Comparison of ENCODE assay signal across 25 mouse cellular contexts in the genomic region with DNA sequence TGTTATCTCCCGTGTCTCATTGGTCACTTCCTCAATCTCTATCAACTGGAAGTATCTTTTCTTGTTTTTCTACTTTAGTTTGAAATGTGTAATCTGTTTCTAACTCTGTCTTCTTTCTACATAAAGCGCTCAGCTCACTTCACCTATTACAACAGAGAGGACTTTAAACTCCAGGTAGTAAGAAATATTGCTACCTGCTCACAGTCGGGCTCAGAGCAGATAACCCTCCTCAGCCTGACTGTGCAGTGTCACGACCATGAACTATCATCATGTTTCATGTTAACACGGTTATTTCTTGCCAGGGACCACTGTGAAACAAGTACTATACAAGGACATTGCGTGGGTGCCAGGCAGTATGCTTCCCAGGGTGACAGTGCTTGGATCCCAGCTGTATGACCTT. TPM values are rescaled to one million over a fixed set of nuclear protein-coding genes. Genes with fewer than 3 reads are reported as not detected.
A peak's percentile ranks its signal among the peaks of the same experiment; 100 is the strongest.
DNase-seq lines count a peak whose midpoint lies in the region; ATAC-seq and TF ChIP-seq lines count a peak whose summit lies in the region.
"Had no signal": no experiment of that assay in that cellular context is flagged by ENCODE, and none has a peak within 500 bp of the region (broad histone marks: within the 10 kb centered on the region; RNA-seq: fewer than 3 reads in every experiment).

No protein-coding gene starts in this region.

- WGBS in intestine, embryonic 15.5 days: 68% methylated on average over 6 of the region's 6 CpGs
- WGBS in intestine, postnatal 0 days: 44% methylated on average over 6 of the region's 6 CpGs

- H3K27ac ChIP-seq in intestine, embryonic 15.5 days: no peak overlapping the region
- no peak overlapping the region for H3K27ac ChIP-seq in intestine, postnatal 0 days (ENCODE audit: low read depth, low read length)
- H3K27ac ChIP-seq: embryonic facial prominence, embryonic 13.5 days; embryonic facial prominence, embryonic 15.5 days; forebrain, embryonic 10.5 days; forebrain, embryonic 12.5 days had no signal

- no peaks in the 10 kb centered on the region for H3K36me3 ChIP-seq in intestine, embryonic 15.5 days
- H3K36me3 ChIP-seq in intestine, postnatal 0 days (ENCODE audit: control insufficient read depth, insufficient read depth): no peaks in the 10 kb centered on the region
- H3K36me3 ChIP-seq: embryonic facial prominence, embryonic 13.5 days; embryonic facial prominence, embryonic 15.5 days; forebrain, embryonic 10.5 days; forebrain, embryonic 12.5 days; G1E had no signal

- H3K9me3 ChIP-seq in intestine, embryonic 15.5 days: no peaks in the 10 kb centered on the region
- no peaks in the 10 kb centered on the region for H3K9me3 ChIP-seq in intestine, postnatal 0 days (ENCODE audit: control insufficient read depth)
- H3K9me3 ChIP-seq: embryonic facial prominence, embryonic 15.5 days; forebrain, embryonic 10.5 days; forebrain, embryonic 12.5 days; G1E had no signal

- no peak overlapping the region for H3K4me3 ChIP-seq in intestine, embryonic 15.5 days (replicated peaks)
- no peak overlapping the region for H3K4me3 ChIP-seq in intestine, postnatal 0 days (ENCODE audit: low read depth, low read length)
- H3K4me3 ChIP-seq: embryonic facial prominence, embryonic 13.5 days; embryonic facial prominence, embryonic 15.5 days; erythroblast, embryonic 14.5 days; forebrain, embryonic 10.5 days; forebrain, embryonic 12.5 days had no signal

- no peak overlapping the region for H3K9ac ChIP-seq in intestine, embryonic 15.5 days
- H3K9ac ChIP-seq in intestine, postnatal 0 days (ENCODE audit: low read depth, low read length): no peak overlapping the region
- H3K9ac ChIP-seq: embryonic facial prominence, embryonic 13.5 days; embryonic facial prominence, embryonic 15.5 days; forebrain, embryonic 12.5 days had no signal

- peak; percentile 67; the same call in 1 of the 2 replicates for ATAC-seq in intestine, embryonic 15.5 days
- peak; percentile 56; the same call in 1 of the 2 replicates for ATAC-seq in intestine, postnatal 0 days
- ATAC-seq: activated CD4-positive, CD25-positive, alpha-beta regulatory T cell, adult 4 months; CD4-positive, CD25-positive, alpha-beta regulatory T cell, adult 4 months; forebrain, embryonic 14.5 days; forebrain, embryonic 16.5 days; Patski had no signal

- H3K27me3 ChIP-seq in intestine, embryonic 15.5 days (replicated peaks): no peaks in the 10 kb centered on the region
- no peaks in the 10 kb centered on the region for H3K27me3 ChIP-seq in intestine, postnatal 0 days (replicated peaks; ENCODE audit: control insufficient read depth, insufficient read depth, low read length)
- H3K27me3 ChIP-seq: CH12.LX; embryonic facial prominence, embryonic 13.5 days; embryonic facial prominence, embryonic 15.5 days; forebrain, embryonic 12.5 days; Patski had no signal

- TF ChIP-seq CTCF in intestine, postnatal 0 days (IDR thresholded peaks at IDR 0.05; ENCODE audit: low read depth): no peak

- H3K4me2 ChIP-seq in intestine, embryonic 15.5 days (replicated peaks): no peak overlapping the region
- no peak overlapping the region for H3K4me2 ChIP-seq in intestine, postnatal 0 days (replicated peaks; ENCODE audit: low read depth)
- H3K4me2 ChIP-seq: embryonic facial prominence, embryonic 13.5 days; embryonic facial prominence, embryonic 15.5 days; forebrain, embryonic 12.5 days had no signal

- H3K4me1 ChIP-seq in intestine, embryonic 15.5 days (replicated peaks): no peaks in the 10 kb centered on the region
- H3K4me1 ChIP-seq in intestine, postnatal 0 days (replicated peaks; ENCODE audit: control insufficient read depth, insufficient read depth, low read length): 0 out of 2 replicates have a peak, but pooled peaks cover 3% of the 10 kb centered on the region
- H3K4me1 ChIP-seq: embryonic facial prominence, embryonic 13.5 days; embryonic facial prominence, embryonic 15.5 days; forebrain, embryonic 10.5 days; forebrain, embryonic 12.5 days had no signal

- DNase-seq in adrenal gland, adult 2 months: peak; percentile 9
- no peak for DNase-seq in adrenal gland, adult 8-10 months
- no peak for DNase-seq in spleen, postnatal 4 days (ENCODE audit: low spot score in 2 of 2)
- DNase-seq: adrenal gland, postnatal 14 days; B cell, adult 2 months; cerebellum, adult 11-12 months; cerebellum, adult 2 months; cerebellum, adult 9-10 months; cerebellum, postnatal 10 days; cerebellum, postnatal 25 days; embryo, embryonic 11 days had no signal

RNA-seq across cellular contexts. Expression of a gene that starts 26.9 kb away (rescaled TPM):
- total RNA-seq in adrenal gland, adult 2 months (2021): 10 to 100 TPM; 38.7 to 39.3 TPM
- polyA plus RNA-seq in adrenal gland, adult 2 months (2012; rRNA removed): 1.00 and 1.0 TPM in 2 replicates
- total RNA-seq in adrenal gland, adult 8-10 months (2022): 10 to 100 TPM; 36.5 to 43.5 (median 39.5) TPM
- polyA plus RNA-seq in intestine, embryonic 15.5 days (2015; fragmentation: Nextera tagmentation; extraction: Ambion mirVana): 48.4 and 53.2 TPM in 2 replicates
- 32.6 and 33.7 TPM in 2 replicates for polyA plus RNA-seq in intestine, postnatal 0 days (2015; fragmentation: Nextera tagmentation; extraction: Ambion mirVana)

Comparison
In these comparisons a context has a peak if more than half of its experiments do, and no peak if none do; other contexts are left out.
1. RNA of a gene that starts 26.9 kb away (polyA plus RNA-seq): 48.4 to 53.2 TPM in intestine, embryonic 15.5 days and 32.6 to 33.7 TPM in intestine, postnatal 0 days; 1.00 to 1.0 TPM in adrenal gland, adult 2 months; every median in the first group is over 10 times any median in the second.